Mouse (Mus musculus) lung, adult 2 months (tissue): ENCODE data around the gene Agap1.

Source experiments
- CTCF ChIP-seq: fragments of 200-500 bp; IDR thresholded peaks from 2 replicates; pipeline ENCODE4 v1.5.1; 2011; ENCODE audit warnings: mild to moderate bottlenecking, low read length, control low read depth; ENCODE audit not compliant: insufficient read depth
- POLR2A ChIP-seq: fragments of 200-500 bp; IDR thresholded peaks from 2 replicates; pipeline ENCODE4 v1.6.1; 2011; ENCODE audit warnings: low read depth, mild to moderate bottlenecking, control low read depth, low read length, borderline replicate concordance; ENCODE audit errors: extremely low read depth

GRCm38 (mm10) chr1:89846148-89846547, 391.5 kb downstream of the Agap1 start:
- TF ChIP-seq CTCF (no peak), POLR2A (no peak)
